ENCODE assay signal across 11 mouse cellular contexts in genomic region chr10:110879426-110880066, GRCm38 (mm10). TPM values are rescaled to one million over a fixed set of nuclear protein-coding genes. Genes with fewer than 3 reads are reported as not detected.
A peak's percentile ranks its signal among the peaks of the same experiment; 100 is the strongest.
DNase-seq lines count a peak whose midpoint lies in the region; ATAC-seq lines count a peak whose summit lies in the region.
"Had no signal": no experiment of that assay in that cellular context is flagged by ENCODE, and none has a peak within 500 bp of the region (broad histone marks: within the 10 kb centered on the region; RNA-seq: fewer than 3 reads in every experiment).

No protein-coding gene starts in this region.

- H3K27me3 ChIP-seq in hindbrain, embryonic 10.5 days (ENCODE audit: insufficient read depth, poor library complexity, severe bottlenecking), result no peaks in the 10 kb centered on the region
- H3K27me3 ChIP-seq in hindbrain, embryonic 12.5 days, result no peaks in the 10 kb centered on the region
- H3K27me3 ChIP-seq in heart, embryonic 15.5 days, result no peaks in the 10 kb centered on the region
- no peaks in the 10 kb centered on the region for H3K27me3 ChIP-seq in lung, embryonic 15.5 days

- ATAC-seq in hindbrain, embryonic 12.5 days (ENCODE audit: low FRiP score), result no peak
- peak; percentile 68 for ATAC-seq in heart, embryonic 15.5 days (replicated peaks; ENCODE audit: insufficient number of reproducible peaks, insufficient read depth, low FRiP score, low read depth)
- ATAC-seq in lung, embryonic 15.5 days (ENCODE audit: borderline replicate concordance, extremely low read depth, low FRiP score, low TSS enrichment), result peak; percentile 56

- H3K9me3 ChIP-seq in hindbrain, embryonic 10.5 days, result no peaks in the 10 kb centered on the region
- no peaks in the 10 kb centered on the region for H3K9me3 ChIP-seq in hindbrain, embryonic 12.5 days (replicated peaks)
- no peaks in the 10 kb centered on the region for H3K9me3 ChIP-seq in heart, embryonic 15.5 days (replicated peaks)
- H3K9me3 ChIP-seq in lung, embryonic 15.5 days, result no peaks in the 10 kb centered on the region

- no peak overlapping the region for H3K4me3 ChIP-seq in hindbrain, embryonic 10.5 days
- H3K4me3 ChIP-seq in hindbrain, embryonic 12.5 days, result no peak overlapping the region
- no peak overlapping the region for H3K4me3 ChIP-seq in heart, embryonic 15.5 days
- H3K4me3 ChIP-seq in lung, embryonic 15.5 days, result no peak overlapping the region

- no peak overlapping the region for H3K4me2 ChIP-seq in hindbrain, embryonic 12.5 days (replicated peaks)
- no peak overlapping the region for H3K4me2 ChIP-seq in heart, embryonic 15.5 days
- H3K4me2 ChIP-seq in lung, embryonic 15.5 days, result peak overlapping the region; percentile 1; the same call in 1 of the 2 replicates
- H3K4me2 ChIP-seq: hindbrain, embryonic 14.5 days had no signal

- peak; percentile 19 for DNase-seq in hindbrain, embryonic 10.5 days (ENCODE audit: low spot score)
- peak; percentile 21 for DNase-seq in R1 (ENCODE audit: low read depth, low spot score)
- no peak for DNase-seq in left cerebral cortex, postnatal 14 days (ENCODE audit: low spot score in 2 of 2)
- no peak for DNase-seq in right cerebral cortex, adult 18-20 months
- no peak for DNase-seq in layer of hippocampus, postnatal 14 days (ENCODE audit: low spot score in 2 of 2)
- DNase-seq: adrenal gland, adult 8-10 months; thymus, postnatal 36 days had no signal

- H3K9ac ChIP-seq in hindbrain, embryonic 12.5 days, result no peak overlapping the region
- no peak overlapping the region for H3K9ac ChIP-seq in heart, embryonic 15.5 days
- H3K9ac ChIP-seq in lung, embryonic 15.5 days, result no peak overlapping the region
- H3K9ac ChIP-seq: hindbrain, embryonic 14.5 days had no signal

- 25% methylated on average over 7 of the region's 7 CpGs for WGBS in hindbrain, embryonic 10.5 days
- 13% methylated on average over 7 of the region's 7 CpGs for WGBS in hindbrain, embryonic 12.5 days
- 20% methylated on average over 7 of the region's 7 CpGs for WGBS in heart, embryonic 15.5 days
- WGBS in lung, embryonic 15.5 days, result 13% methylated on average over 7 of the region's 7 CpGs

- H3K4me1 ChIP-seq in hindbrain, embryonic 10.5 days (replicated peaks), result peaks cover 26% of the 10 kb centered on the region
- peaks cover 12% of the 10 kb centered on the region for H3K4me1 ChIP-seq in hindbrain, embryonic 12.5 days
- H3K4me1 ChIP-seq in heart, embryonic 15.5 days (replicated peaks), result peaks cover 27% of the 10 kb centered on the region
- H3K4me1 ChIP-seq in lung, embryonic 15.5 days, result peaks cover 17% of the 10 kb centered on the region

- H3K36me3 ChIP-seq in hindbrain, embryonic 10.5 days, result no peaks in the 10 kb centered on the region
- H3K36me3 ChIP-seq in hindbrain, embryonic 12.5 days, result no peaks in the 10 kb centered on the region
- H3K36me3 ChIP-seq in heart, embryonic 15.5 days, result no peaks in the 10 kb centered on the region
- no peaks in the 10 kb centered on the region for H3K36me3 ChIP-seq in lung, embryonic 15.5 days

- H3K27ac ChIP-seq in hindbrain, embryonic 10.5 days, result peak overlapping the region; percentile 56; the same call in 1 of the 2 replicates
- no peak overlapping the region for H3K27ac ChIP-seq in hindbrain, embryonic 12.5 days
- peak overlapping the region; percentile 60 for H3K27ac ChIP-seq in heart, embryonic 15.5 days
- H3K27ac ChIP-seq in lung, embryonic 15.5 days, result peak overlapping the region; percentile 30
- H3K27ac ChIP-seq: hindbrain, embryonic 14.5 days had no signal

- intact Hi-C loops in left cerebral cortex, postnatal 14 days (cut with DNase I), result no loop called here

RNA-seq across cellular contexts. Expression of gene Csrp2, which starts 40.0 kb away (rescaled TPM):
- polyA plus RNA-seq in hindbrain, embryonic 10.5 days (2016; fragmentation: Nextera tagmentation; extraction: Ambion mirVana), result 185 and 198 TPM in 2 replicates
- polyA plus RNA-seq in hindbrain, embryonic 12.5 days (2016; fragmentation: Nextera tagmentation; extraction: Ambion mirVana), result 148 and 160 TPM in 2 replicates
- 386 and 434 TPM in 2 replicates for polyA plus RNA-seq in heart, embryonic 15.5 days (2015; fragmentation: Nextera tagmentation; extraction: Ambion mirVana)
- 185 and 193 TPM in 2 replicates for polyA plus RNA-seq in lung, embryonic 15.5 days (2015; fragmentation: Nextera tagmentation; extraction: Ambion mirVana)
- total RNA-seq in left cerebral cortex, postnatal 14 days (2021), result 10 to 100 TPM; 26.3 to 30.3 TPM
- 10 to 100 TPM; 40.3 to 59.2 TPM for total RNA-seq in layer of hippocampus, postnatal 14 days (2021)

Comparison
In these comparisons a context has a peak if more than half of its experiments do, and no peak if none do; other contexts are left out.
1. DNase-seq: peak in hindbrain, embryonic 10.5 days (single experiment) and R1 (single experiment); none in left cerebral cortex, postnatal 14 days (0 of 2), right cerebral cortex, adult 18-20 months (single experiment) and layer of hippocampus, postnatal 14 days (0 of 2).